Mouse (Mus musculus): ENCODE results near the gene Fabp2. TPM values are rescaled to one million over a fixed set of nuclear protein-coding genes. Genes with fewer than 3 reads are reported as not detected.

Gene Fabp2
- polyA plus RNA-seq, 1 experiment, result 0.18 TPM

DNA sequence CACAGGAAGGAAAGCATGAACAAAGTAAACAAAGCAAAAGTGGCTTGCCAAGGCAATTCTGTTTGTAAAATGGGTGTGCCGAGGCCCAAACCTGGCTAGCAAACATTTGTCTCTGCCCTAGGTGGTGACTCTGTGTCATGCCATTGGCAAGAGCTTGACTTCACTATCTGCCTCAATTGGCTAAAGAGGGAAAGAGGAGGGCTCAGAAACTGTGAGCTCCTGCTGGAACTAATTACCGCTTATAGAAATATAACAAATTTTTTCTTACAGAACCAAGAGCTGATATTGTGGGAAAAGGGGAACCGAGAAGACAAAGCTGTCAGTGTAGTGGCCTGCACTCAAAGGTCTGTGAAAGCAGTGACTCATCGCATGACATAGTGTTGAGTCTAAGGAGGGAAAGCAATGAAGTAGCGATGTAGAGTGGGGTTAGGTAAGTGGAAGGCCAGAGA is 6.5 kb upstream of the Fabp2 start:
- Histone ChIP-seq H3K36me3 (ENCODE audit: control insufficient read depth, insufficient read depth, low read length) (no peaks in the 10 kb centered on the region), H3K27me3 (ENCODE audit: control insufficient read depth, insufficient read depth, low read length) (no peaks in the 10 kb centered on the region), H3K4me3 (ENCODE audit: control insufficient read depth, insufficient read depth, low read length) (no peak overlapping the region), H3K27ac (ENCODE audit: control insufficient read depth, insufficient read depth, low read length) (no peak overlapping the region), H3K4me1 (replicated peaks; ENCODE audit: control insufficient read depth, insufficient read depth, low read length) (no peaks in the 10 kb centered on the region)
- DNase-seq, result no peak
- TF ChIP-seq POLR2A (IDR thresholded peaks at IDR 0.05; ENCODE audit: control insufficient read depth, extremely low read depth, insufficient read depth, low read length, poor library complexity) (no peak), CTCF (IDR thresholded peaks at IDR 0.05; ENCODE audit: borderline replicate concordance, control insufficient read depth, extremely low read depth, insufficient read depth, low read length, poor library complexity) (no peak)
- 74% methylated on average over 5 of the region's 5 CpGs for WGBS

- DNase-seq, result no peak
- WGBS, result 93% methylated on average over 11 of the region's 11 CpGs
- no peak overlapping the region for H3K27ac ChIP-seq (ENCODE audit: control insufficient read depth, insufficient read depth, low read length)
- H3K27me3 ChIP-seq (ENCODE audit: control insufficient read depth, insufficient read depth, low read length), result no peaks in the 10 kb centered on the region
- H3K4me1 ChIP-seq (replicated peaks; ENCODE audit: control insufficient read depth, insufficient read depth, low read length), result no peaks in the 10 kb centered on the region
- no peaks in the 10 kb centered on the region for H3K36me3 ChIP-seq (ENCODE audit: control insufficient read depth, insufficient read depth, low read length)
- no peak for TF ChIP-seq POLR2A (IDR thresholded peaks at IDR 0.05; ENCODE audit: control insufficient read depth, extremely low read depth, insufficient read depth, low read length, poor library complexity)
- no peak for TF ChIP-seq CTCF (IDR thresholded peaks at IDR 0.05; ENCODE audit: borderline replicate concordance, control insufficient read depth, extremely low read depth, insufficient read depth, low read length, poor library complexity)
- H3K4me3 ChIP-seq (ENCODE audit: control insufficient read depth, insufficient read depth, low read length), result no peak overlapping the region
Measured at GRCm38 (mm10) chr3:122895189-122895731, 388 bp downstream of the Fabp2 start.

GRCm38 (mm10) chr3:122898254-122898653 is 3.4 kb downstream of the Fabp2 start:
- Histone ChIP-seq H3K27ac (ENCODE audit: control insufficient read depth, insufficient read depth, low read length) (no peak overlapping the region), H3K4me1 (replicated peaks; ENCODE audit: control insufficient read depth, insufficient read depth, low read length) (no peaks in the 10 kb centered on the region), H3K4me3 (ENCODE audit: control insufficient read depth, insufficient read depth, low read length) (no peak overlapping the region), H3K27me3 (ENCODE audit: control insufficient read depth, insufficient read depth, low read length) (no peaks in the 10 kb centered on the region), H3K36me3 (ENCODE audit: control insufficient read depth, insufficient read depth, low read length) (no peaks in the 10 kb centered on the region)
- DNase-seq, result no peak
- 71% methylated on average over 6 of the region's 6 CpGs for WGBS
- no peak for TF ChIP-seq POLR2A (IDR thresholded peaks at IDR 0.05; ENCODE audit: control insufficient read depth, extremely low read depth, insufficient read depth, low read length, poor library complexity)
- TF ChIP-seq CTCF (IDR thresholded peaks at IDR 0.05; ENCODE audit: borderline replicate concordance, control insufficient read depth, extremely low read depth, insufficient read depth, low read length, poor library complexity), result no peak

- no peaks in the 10 kb centered on the region for H3K36me3 ChIP-seq (ENCODE audit: control insufficient read depth, insufficient read depth, low read length)
- WGBS, result 49% methylated on average over 12 of the region's 12 CpGs
- TF ChIP-seq POLR2A (IDR thresholded peaks at IDR 0.05; ENCODE audit: control insufficient read depth, extremely low read depth, insufficient read depth, low read length, poor library complexity), result no peak
- no peak for TF ChIP-seq CTCF (IDR thresholded peaks at IDR 0.05; ENCODE audit: borderline replicate concordance, control insufficient read depth, extremely low read depth, insufficient read depth, low read length, poor library complexity)
- no peak overlapping the region for H3K27ac ChIP-seq (ENCODE audit: control insufficient read depth, insufficient read depth, low read length)
- H3K27me3 ChIP-seq (ENCODE audit: control insufficient read depth, insufficient read depth, low read length), result no peaks in the 10 kb centered on the region
- H3K4me1 ChIP-seq (replicated peaks; ENCODE audit: control insufficient read depth, insufficient read depth, low read length), result no peaks in the 10 kb centered on the region
- peak; percentile 30 for DNase-seq
- H3K4me3 ChIP-seq (ENCODE audit: control insufficient read depth, insufficient read depth, low read length), result no peak overlapping the region
Measured at GRCm38 (mm10) chr3:122903746-122904433, 9.0 kb downstream of the Fabp2 start.

- Histone ChIP-seq H3K4me1 (replicated peaks; ENCODE audit: control insufficient read depth, insufficient read depth, low read length) (no peaks in the 10 kb centered on the region), H3K36me3 (ENCODE audit: control insufficient read depth, insufficient read depth, low read length) (no peaks in the 10 kb centered on the region), H3K27me3 (ENCODE audit: control insufficient read depth, insufficient read depth, low read length) (no peaks in the 10 kb centered on the region), H3K4me3 (ENCODE audit: control insufficient read depth, insufficient read depth, low read length) (no peak overlapping the region), H3K27ac (ENCODE audit: control insufficient read depth, insufficient read depth, low read length) (no peak overlapping the region)
- no peak for DNase-seq
- 97% methylated on average over 2 of the region's 2 CpGs for WGBS
- TF ChIP-seq CTCF (IDR thresholded peaks at IDR 0.05; ENCODE audit: borderline replicate concordance, control insufficient read depth, extremely low read depth, insufficient read depth, low read length, poor library complexity), result no peak
- no peak for TF ChIP-seq POLR2A (IDR thresholded peaks at IDR 0.05; ENCODE audit: control insufficient read depth, extremely low read depth, insufficient read depth, low read length, poor library complexity)
Measured at GRCm38 (mm10) chr3:122907841-122908240, 13.0 kb downstream of the Fabp2 start.

DNA sequence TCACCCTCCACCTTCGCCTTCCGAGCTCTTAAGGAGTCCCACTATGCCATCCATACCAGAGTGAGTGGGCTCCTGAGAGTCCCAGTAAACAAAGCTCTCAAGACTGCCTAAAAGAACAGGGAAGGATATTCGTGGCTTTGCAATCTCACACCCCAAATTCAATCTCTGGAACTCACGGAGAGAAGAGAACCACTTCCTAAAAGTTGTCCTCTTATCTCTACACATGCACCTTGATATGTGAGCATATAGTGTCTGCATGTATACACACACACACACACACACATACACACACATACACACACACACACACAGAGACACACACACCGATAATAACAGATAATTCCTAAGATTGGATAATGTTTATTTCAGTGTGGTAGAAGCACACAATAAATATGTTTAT is 20.6 kb downstream of the Fabp2 start:
- no peak overlapping the region for H3K27ac ChIP-seq (ENCODE audit: control insufficient read depth, insufficient read depth, low read length)
- no peaks in the 10 kb centered on the region for H3K27me3 ChIP-seq (ENCODE audit: control insufficient read depth, insufficient read depth, low read length)
- no peak for TF ChIP-seq POLR2A (IDR thresholded peaks at IDR 0.05; ENCODE audit: control insufficient read depth, extremely low read depth, insufficient read depth, low read length, poor library complexity)
- TF ChIP-seq CTCF (IDR thresholded peaks at IDR 0.05; ENCODE audit: borderline replicate concordance, control insufficient read depth, extremely low read depth, insufficient read depth, low read length, poor library complexity), result no peak
- no peaks in the 10 kb centered on the region for H3K4me1 ChIP-seq (replicated peaks; ENCODE audit: control insufficient read depth, insufficient read depth, low read length)
- DNase-seq, result no peak
- H3K36me3 ChIP-seq (ENCODE audit: control insufficient read depth, insufficient read depth, low read length), result no peaks in the 10 kb centered on the region
- 67% methylated on average over 5 of the region's 5 CpGs for WGBS
- no peak overlapping the region for H3K4me3 ChIP-seq (ENCODE audit: control insufficient read depth, insufficient read depth, low read length)
